Mouse (Mus musculus) forebrain, embryonic 14.5 days (tissue): ENCODE results near the gene Fxyd3. TPM values are rescaled to one million over a fixed set of nuclear protein-coding genes. Genes with fewer than 3 reads are reported as not detected.

Source experiments
- microRNA-seq: library from miRNA; unstranded; fragments of <30 nt; microRNA quantifications from one replicate; pipeline ENCODE4, GENCODE M21; 2016
- polyA plus RNA-seq: library from polyadenylated mRNA; unstranded; fragments of >200 nt; fragmentation: Nextera tagmentation; extraction: Ambion mirVana; gene quantifications from 2 replicates; pipeline ENCODE4 v1.2.1, GENCODE M21; 2014

The Fxyd3 gene
- polyA plus RNA-seq, 1 experiment from 2014 or later = not detected

Small RNAs within 50 kb of the gene (microRNA-seq; reads per million reads assigned to microRNA genes)
- gene Mir7050 = not detected

Other genes with a start within 250 kb of the Fxyd3 start
- not detected in 2 replicates for gene Ffar3, start 220.5 kb downstream of the Fxyd3 start, polyA plus RNA-seq
- gene Ffar1, start 215.1 kb downstream of the Fxyd3 start, polyA plus RNA-seq = not detected in 2 replicates
- not detected in 2 replicates for gene Cd22, start 196.4 kb downstream of the Fxyd3 start, polyA plus RNA-seq
- 1.0 and 1.7 TPM in 2 replicates for gene Mag, start 161.8 kb downstream of the Fxyd3 start, polyA plus RNA-seq
- not detected in 2 replicates for gene Hamp2, start 152.0 kb downstream of the Fxyd3 start, polyA plus RNA-seq
- not detected in 2 replicates for gene Hamp, start 132.7 kb downstream of the Fxyd3 start, polyA plus RNA-seq
- gene Usf2, start 119.9 kb downstream of the Fxyd3 start, polyA plus RNA-seq = 20.3 and 25.0 TPM in 2 replicates
- gene Lsr, start 103.2 kb downstream of the Fxyd3 start, polyA plus RNA-seq = 16.8 and 19.2 TPM in 2 replicates
- 0.20 and 0.35 TPM in 2 replicates for gene Fam187b, start 102.9 kb downstream of the Fxyd3 start, polyA plus RNA-seq
- 17.2 and 18.4 TPM in 2 replicates for gene Fxyd5, start 34.2 kb downstream of the Fxyd3 start, polyA plus RNA-seq
- gene Fxyd7, start 25.2 kb downstream of the Fxyd3 start, polyA plus RNA-seq = 46.8 and 67.8 TPM in 2 replicates
- gene Fxyd1, start 19.5 kb downstream of the Fxyd3 start, polyA plus RNA-seq = 9.4 and 12.3 TPM in 2 replicates
- gene Lgi4, start 17.4 kb downstream of the Fxyd3 start, polyA plus RNA-seq = 0.08 and 0.15 TPM in 2 replicates
- not detected in 2 replicates for gene Hpn, start 38.6 kb upstream of the Fxyd3 start, polyA plus RNA-seq
- gene Scn1b, start 50.3 kb upstream of the Fxyd3 start, polyA plus RNA-seq = 2.8 and 4.4 TPM in 2 replicates
- 150 and 200 TPM in 2 replicates for gene Gramd1a, start 79.2 kb upstream of the Fxyd3 start, polyA plus RNA-seq
- not detected in 2 replicates for gene Scgb2b2, start 213.8 kb upstream of the Fxyd3 start, polyA plus RNA-seq
- not detected in 2 replicates for gene Scgb1b2, start 215.1 kb upstream of the Fxyd3 start, polyA plus RNA-seq